Mouse (Mus musculus): ENCODE data around the gene Cnot4. TPM values are rescaled to one million over a fixed set of nuclear protein-coding genes. Genes with fewer than 3 reads are reported as not detected.
A peak's percentile ranks its signal among the peaks of the same experiment; 100 is the strongest.
"Not testable (repeated sequence)": the region's sequence is repeated elsewhere in the genome, so short reads cannot be mapped to it uniquely, and the experiment has no call there.

Cnot4 gene
- polyA plus RNA-seq (2014; fragmentation: Nextera tagmentation; extraction: Ambion mirVana), result 28.7 and 30.5 TPM in 2 replicates

DNA sequence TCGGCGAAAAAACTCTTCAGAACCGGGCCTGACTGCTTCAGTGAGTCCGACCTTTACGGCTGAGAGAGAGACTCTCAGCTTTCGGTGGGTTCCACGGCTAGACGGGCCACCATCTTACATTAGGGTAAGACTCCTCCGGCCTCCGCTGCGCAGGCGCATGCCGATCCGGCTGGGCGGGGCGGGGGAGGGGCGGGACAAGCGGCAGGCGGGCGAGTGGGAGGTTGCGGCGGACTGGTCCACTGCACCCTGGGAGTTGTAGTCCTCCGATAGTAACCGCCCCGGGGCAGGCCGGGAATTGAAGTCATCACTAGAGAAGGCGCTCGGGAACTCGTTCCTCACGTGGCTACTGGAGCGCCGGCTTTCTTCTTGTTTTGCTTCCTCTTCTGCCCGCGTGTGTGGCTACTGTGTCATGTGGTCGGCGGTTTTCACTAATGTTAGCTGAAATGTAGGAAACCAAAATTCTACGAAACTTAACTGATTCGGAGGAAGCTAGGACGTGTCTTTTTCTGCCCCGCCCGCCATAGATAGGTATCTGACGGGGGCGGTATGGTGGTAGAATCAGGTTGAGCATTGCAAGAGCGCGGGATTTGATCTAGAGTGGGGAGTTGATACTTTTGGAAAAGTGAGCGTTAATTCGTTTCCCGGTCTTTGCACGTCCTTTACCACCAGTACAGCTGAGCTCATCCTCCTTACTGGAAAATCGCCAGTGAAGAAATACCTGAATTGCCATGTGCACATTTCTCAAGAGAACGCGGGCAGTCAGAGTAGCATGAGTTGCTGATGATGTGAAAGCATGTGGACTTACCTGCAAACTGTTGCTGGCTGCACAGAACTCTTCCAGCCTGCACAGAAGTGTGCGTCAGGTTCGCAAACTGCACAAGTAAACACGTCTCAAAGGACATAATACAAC, at the start of gene Cnot4:
TSS of gene Cnot4 (minus strand) at position 146 of the 910 bp plus-strand sequence.
- peak within 1 kb of the TSS; percentile 94 for H3K27ac ChIP-seq (ENCODE audit: low read depth)
- peak; percentile 99 for DNase-seq (ENCODE audit: low spot score)
- ATAC-seq (replicated peaks; ENCODE audit: low FRiP score, low TSS enrichment, low read depth), result peak; percentile 100
- H3K36me3 ChIP-seq (ENCODE audit: control insufficient read depth, insufficient read depth, low read length), result no peaks in the 10 kb centered on the region
- peaks cover 14% of the 10 kb centered on the region for H3K4me1 ChIP-seq (replicated peaks; ENCODE audit: control insufficient read depth, insufficient read depth, low read length)
- H3K9ac ChIP-seq (ENCODE audit: low read length), result peak within 1 kb of the TSS; percentile 75
- no peaks in the 10 kb centered on the region for H3K27me3 ChIP-seq (replicated peaks; ENCODE audit: control insufficient read depth, insufficient read depth, low read length)
- peak within 1 kb of the TSS; percentile 81 for H3K4me3 ChIP-seq (ENCODE audit: low read depth, low read length)
- peak within 1 kb of the TSS; percentile 86 for H3K4me2 ChIP-seq (ENCODE audit: low read length)
- under 1% methylated on average over 55 of the region's 55 CpGs for WGBS
- no peaks in the 10 kb centered on the region for H3K9me3 ChIP-seq (ENCODE audit: control insufficient read depth, low read length)

DNA sequence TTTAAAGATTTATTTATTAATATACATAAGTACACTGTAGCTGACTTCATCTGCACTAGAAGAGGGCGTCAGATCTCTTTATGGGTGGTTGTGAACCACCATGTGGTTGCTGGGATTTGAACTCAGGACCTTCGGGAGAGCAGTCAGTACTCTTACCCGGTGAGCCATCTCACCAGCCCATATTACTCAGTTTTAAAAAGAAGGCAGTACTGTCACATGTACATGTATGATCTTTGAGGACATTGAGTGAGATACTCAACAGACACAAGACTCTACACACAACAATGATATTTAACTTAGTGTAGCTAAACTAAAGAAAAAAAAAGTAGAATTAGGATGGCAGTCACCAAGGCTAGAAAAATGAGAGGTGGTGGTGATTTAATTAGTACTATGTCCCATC, 45.8 kb upstream of the Cnot4 start:
- not testable (repeated sequence) for H3K4me1 ChIP-seq (replicated peaks; ENCODE audit: control insufficient read depth, insufficient read depth, low read length); H3K4me3 ChIP-seq (ENCODE audit: low read depth, low read length); H3K36me3 ChIP-seq (ENCODE audit: control insufficient read depth, insufficient read depth, low read length); DNase-seq (ENCODE audit: low spot score); H3K27me3 ChIP-seq (replicated peaks; ENCODE audit: control insufficient read depth, insufficient read depth, low read length); H3K27ac ChIP-seq (ENCODE audit: low read depth); H3K9ac ChIP-seq (ENCODE audit: low read length); ATAC-seq (replicated peaks; ENCODE audit: low FRiP score, low TSS enrichment, low read depth); H3K4me2 ChIP-seq (ENCODE audit: low read length); H3K9me3 ChIP-seq (ENCODE audit: control insufficient read depth, low read length)
- 95% methylated on average over 3 of the region's 3 CpGs for WGBS

DNA sequence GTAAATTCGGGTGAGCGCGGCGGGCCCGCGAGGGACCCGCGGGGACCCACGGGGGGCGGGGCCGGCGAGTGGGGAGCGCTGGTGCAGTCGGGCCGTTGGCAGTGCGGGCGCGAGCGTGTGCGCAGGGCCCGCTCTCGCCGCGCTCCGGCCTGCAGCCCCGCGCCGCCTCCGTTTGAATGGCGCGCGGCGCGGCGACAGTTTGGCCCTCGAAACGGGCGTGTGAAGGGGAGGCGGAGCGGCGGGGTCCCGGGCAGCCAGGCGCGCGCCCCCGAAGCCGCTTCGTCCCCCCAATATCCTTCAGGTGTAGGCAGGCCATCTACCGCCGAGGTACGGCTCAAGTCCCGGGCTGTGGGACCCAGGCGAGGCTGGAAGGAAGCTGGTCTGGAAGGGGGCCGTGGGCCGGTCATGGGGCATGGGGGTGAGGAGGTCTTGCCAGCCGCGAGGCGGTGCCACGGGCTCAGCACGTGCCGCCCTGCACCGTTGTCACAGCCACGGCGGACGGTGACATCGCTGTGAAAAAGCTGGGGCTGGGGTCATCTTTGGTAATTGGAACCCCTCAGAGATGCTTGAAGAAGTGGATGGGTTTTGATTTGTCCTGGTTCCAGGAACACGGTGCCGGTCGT, 44.2 kb upstream of the Cnot4 start:
- Histone ChIP-seq H3K4me1 (replicated peaks; ENCODE audit: control insufficient read depth, insufficient read depth, low read length) (no peaks in the 10 kb centered on the region), H3K9me3 (ENCODE audit: control insufficient read depth, low read length) (no peaks in the 10 kb centered on the region), H3K27ac (ENCODE audit: low read depth) (peak overlapping the region; percentile 97), H3K4me3 (ENCODE audit: low read depth, low read length) (peak overlapping the region; percentile 87), H3K9ac (ENCODE audit: low read length) (peak overlapping the region; percentile 89), H3K4me2 (ENCODE audit: low read length) (peak overlapping the region; percentile 75), H3K27me3 (replicated peaks; ENCODE audit: control insufficient read depth, insufficient read depth, low read length) (no peaks in the 10 kb centered on the region), H3K36me3 (ENCODE audit: control insufficient read depth, insufficient read depth, low read length) (no peaks in the 10 kb centered on the region)
- peak; percentile 76 for ATAC-seq (replicated peaks; ENCODE audit: low FRiP score, low TSS enrichment, low read depth)
- WGBS, result under 1% methylated on average over 64 of the region's 69 CpGs
- peak; percentile 86 for DNase-seq (ENCODE audit: low spot score)

DNA sequence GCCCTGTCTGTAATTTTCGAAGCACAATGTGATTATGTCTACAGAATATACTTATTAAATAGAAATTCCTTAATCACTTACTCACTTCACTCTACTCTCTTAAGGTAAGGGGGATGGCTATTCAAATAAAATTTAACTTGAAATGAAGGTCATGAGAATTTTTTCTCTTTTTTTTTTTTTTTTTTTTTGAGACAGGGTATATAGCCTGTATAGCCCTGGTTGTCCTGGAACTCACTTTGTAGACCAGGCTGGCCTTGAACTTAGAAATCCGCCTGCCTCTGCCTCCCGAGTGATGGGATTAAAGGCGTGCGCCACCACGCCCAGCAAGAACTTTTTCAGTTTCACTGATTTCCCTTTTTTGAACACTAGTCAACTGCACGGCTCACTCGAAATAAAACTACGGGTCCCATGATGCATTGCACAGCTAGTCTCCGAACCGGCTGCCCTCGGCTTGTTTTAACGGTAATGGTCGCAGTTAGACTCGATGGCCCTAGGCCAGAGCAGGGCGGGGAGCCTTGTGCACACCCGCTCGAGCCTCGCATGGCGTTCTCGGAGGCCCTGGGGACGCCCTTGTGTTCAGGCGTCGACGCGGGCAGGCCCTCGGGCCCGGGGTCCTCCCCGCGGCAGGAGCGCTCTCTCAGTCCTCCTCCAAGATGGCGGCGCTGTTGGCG, 43.6 kb upstream of the Cnot4 start, which contains the start of gene Nup205:
TSS of gene Nup205 (plus strand) at position 443 of the 671 bp plus-strand sequence.
- H3K9me3 ChIP-seq (ENCODE audit: control insufficient read depth, low read length), result no peaks in the 10 kb centered on the region
- peak within 1 kb of the TSS; percentile 87 for H3K4me3 ChIP-seq (ENCODE audit: low read depth, low read length)
- peak within 1 kb of the TSS; percentile 75 for H3K4me2 ChIP-seq (ENCODE audit: low read length)
- no peaks in the 10 kb centered on the region for H3K4me1 ChIP-seq (replicated peaks; ENCODE audit: control insufficient read depth, insufficient read depth, low read length)
- DNase-seq (ENCODE audit: low spot score), result peak; percentile 95
- 3% methylated on average over 34 of the region's 34 CpGs for WGBS
- peak within 1 kb of the TSS; percentile 97 for H3K27ac ChIP-seq (ENCODE audit: low read depth)
- H3K36me3 ChIP-seq (ENCODE audit: control insufficient read depth, insufficient read depth, low read length), result no peaks in the 10 kb centered on the region
- peak within 1 kb of the TSS; percentile 89 for H3K9ac ChIP-seq (ENCODE audit: low read length)
- peak; percentile 93 for ATAC-seq (replicated peaks; ENCODE audit: low FRiP score, low TSS enrichment, low read depth)
- H3K27me3 ChIP-seq (replicated peaks; ENCODE audit: control insufficient read depth, insufficient read depth, low read length), result no peaks in the 10 kb centered on the region

DNA sequence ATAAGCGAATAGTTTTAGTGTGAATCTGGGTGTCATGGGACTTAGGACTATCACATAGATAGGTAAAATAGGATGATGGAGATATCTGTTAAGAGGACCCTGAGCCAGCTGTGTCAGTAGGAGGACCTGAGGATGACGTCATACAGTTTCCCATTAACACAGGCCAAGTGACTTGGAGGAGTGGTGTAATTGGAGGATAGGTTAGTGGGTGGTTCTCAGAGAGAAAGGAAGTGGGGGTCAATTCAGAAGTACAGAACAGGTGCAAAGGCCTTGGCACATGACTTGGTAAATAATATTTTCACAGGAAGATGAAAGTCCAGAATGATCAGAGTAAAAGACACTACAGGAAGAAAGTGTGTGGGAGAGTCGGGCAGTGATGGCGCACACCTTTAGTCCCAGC, 39.7 kb upstream of the Cnot4 start:
- no peaks in the 10 kb centered on the region for H3K4me1 ChIP-seq (replicated peaks; ENCODE audit: control insufficient read depth, insufficient read depth, low read length)
- no peaks in the 10 kb centered on the region for H3K9me3 ChIP-seq (ENCODE audit: control insufficient read depth, low read length)
- H3K27ac ChIP-seq (ENCODE audit: low read depth), result no peak overlapping the region
- ATAC-seq (replicated peaks; ENCODE audit: low FRiP score, low TSS enrichment, low read depth), result no peak
- H3K4me2 ChIP-seq (ENCODE audit: low read length), result no peak overlapping the region
- no peak for DNase-seq (ENCODE audit: low spot score)
- H3K36me3 ChIP-seq (ENCODE audit: control insufficient read depth, insufficient read depth, low read length), result no peaks in the 10 kb centered on the region
- WGBS, result 86% methylated on average over 4 of the region's 4 CpGs
- H3K27me3 ChIP-seq (replicated peaks; ENCODE audit: control insufficient read depth, insufficient read depth, low read length), result no peaks in the 10 kb centered on the region
- H3K9ac ChIP-seq (ENCODE audit: low read length), result no peak overlapping the region
- no peak overlapping the region for H3K4me3 ChIP-seq (ENCODE audit: low read depth, low read length)

DNA sequence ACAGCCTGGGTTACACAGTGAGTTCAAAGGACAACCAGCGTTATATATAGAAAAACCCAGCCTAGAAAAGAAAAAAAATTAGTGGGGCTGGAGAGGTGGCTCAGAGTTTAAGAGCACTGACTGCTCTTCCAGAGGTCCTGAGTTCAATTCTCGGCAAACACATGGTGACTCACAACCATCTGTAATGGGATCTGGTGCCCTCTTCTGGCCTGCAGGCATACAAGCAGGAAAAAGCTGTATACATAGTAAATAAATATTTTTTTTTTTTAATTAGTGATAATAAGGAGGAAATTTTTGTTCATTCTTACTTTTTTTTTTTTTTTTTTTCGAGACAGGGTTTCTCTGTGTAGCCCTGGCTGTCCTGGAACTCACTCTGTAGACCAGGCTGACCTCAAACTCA, 38.5 kb upstream of the Cnot4 start:
- not testable (repeated sequence) for H3K36me3 ChIP-seq (ENCODE audit: control insufficient read depth, insufficient read depth, low read length); H3K4me3 ChIP-seq (ENCODE audit: low read depth, low read length); H3K4me2 ChIP-seq (ENCODE audit: low read length); H3K27me3 ChIP-seq (replicated peaks; ENCODE audit: control insufficient read depth, insufficient read depth, low read length); H3K4me1 ChIP-seq (replicated peaks; ENCODE audit: control insufficient read depth, insufficient read depth, low read length); H3K9ac ChIP-seq (ENCODE audit: low read length); ATAC-seq (replicated peaks; ENCODE audit: low FRiP score, low TSS enrichment, low read depth); H3K9me3 ChIP-seq (ENCODE audit: control insufficient read depth, low read length); DNase-seq (ENCODE audit: low spot score); H3K27ac ChIP-seq (ENCODE audit: low read depth)
- WGBS, result 67% methylated on average over 3 of the region's 3 CpGs

DNA sequence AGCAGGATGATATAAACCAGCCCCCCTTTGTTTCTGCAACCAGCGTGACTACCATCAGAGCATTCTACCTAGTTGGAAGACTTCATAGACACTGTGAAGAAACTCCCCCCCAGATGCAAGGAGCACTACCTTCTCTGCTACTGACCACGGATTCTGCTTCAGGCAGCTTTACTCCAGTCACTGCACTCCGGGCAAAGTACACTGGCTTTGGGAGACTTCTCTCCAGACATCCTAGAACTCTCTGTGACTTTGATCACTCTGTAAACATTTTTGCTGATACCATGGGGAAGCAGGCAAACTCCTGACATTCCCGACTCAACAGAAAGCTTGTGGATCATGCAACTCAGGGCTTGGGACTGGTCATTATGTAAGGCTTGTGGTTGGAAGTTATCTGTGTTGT, 35.7 kb upstream of the Cnot4 start:
- no peak overlapping the region for H3K4me3 ChIP-seq (ENCODE audit: low read depth, low read length)
- no peak for DNase-seq (ENCODE audit: low spot score)
- no peak overlapping the region for H3K9ac ChIP-seq (ENCODE audit: low read length)
- no peaks in the 10 kb centered on the region for H3K27me3 ChIP-seq (replicated peaks; ENCODE audit: control insufficient read depth, insufficient read depth, low read length)
- no peaks in the 10 kb centered on the region for H3K9me3 ChIP-seq (ENCODE audit: control insufficient read depth, low read length)
- H3K4me2 ChIP-seq (ENCODE audit: low read length), result no peak overlapping the region
- ATAC-seq (replicated peaks; ENCODE audit: low FRiP score, low TSS enrichment, low read depth), result no peak; the same call in 1 of the 2 replicates
- WGBS, result 36% methylated on average over 4 of the region's 4 CpGs
- H3K36me3 ChIP-seq (ENCODE audit: control insufficient read depth, insufficient read depth, low read length), result no peaks in the 10 kb centered on the region
- H3K27ac ChIP-seq (ENCODE audit: low read depth), result no peak overlapping the region
- no peaks in the 10 kb centered on the region for H3K4me1 ChIP-seq (replicated peaks; ENCODE audit: control insufficient read depth, insufficient read depth, low read length)

DNA sequence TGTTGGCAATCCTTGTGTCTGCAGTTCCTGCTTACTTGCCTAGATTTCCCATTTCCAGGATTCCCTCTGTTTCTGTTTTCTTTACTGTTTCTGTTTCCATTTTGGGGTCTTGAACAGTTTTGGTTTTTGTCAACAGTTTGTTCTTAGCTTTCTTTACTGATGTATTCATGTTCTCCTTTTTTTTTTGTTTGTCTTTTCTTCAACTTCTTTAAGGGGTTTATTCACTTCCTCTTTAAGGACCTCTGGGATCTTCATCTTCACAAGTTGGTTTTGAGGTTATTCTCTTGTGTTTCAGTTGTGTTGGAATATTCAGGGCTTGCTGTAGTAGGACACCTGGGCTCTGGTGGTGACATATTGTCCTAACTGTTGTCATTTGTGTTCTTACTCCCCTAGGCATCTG, 21.0 kb upstream of the Cnot4 start:
- no peaks in the 10 kb centered on the region for H3K36me3 ChIP-seq (ENCODE audit: control insufficient read depth, insufficient read depth, low read length)

More for the DNA sequence above, 21.0 kb upstream of the Cnot4 start:
- ATAC-seq (replicated peaks; ENCODE audit: low FRiP score, low TSS enrichment, low read depth) (no peak), DNase-seq (ENCODE audit: low spot score) (no peak)
- Histone ChIP-seq H3K9me3 (ENCODE audit: control insufficient read depth, low read length) (no peaks in the 10 kb centered on the region), H3K4me2 (ENCODE audit: low read length) (no peak overlapping the region), H3K27ac (ENCODE audit: low read depth) (no peak overlapping the region), H3K4me3 (ENCODE audit: low read depth, low read length) (no peak overlapping the region), H3K9ac (ENCODE audit: low read length) (no peak overlapping the region), H3K4me1 (replicated peaks; ENCODE audit: control insufficient read depth, insufficient read depth, low read length) (no peaks in the 10 kb centered on the region), H3K27me3 (replicated peaks; ENCODE audit: control insufficient read depth, insufficient read depth, low read length) (no peaks in the 10 kb centered on the region)

Measured in intestine, embryonic 14.5 days (tissue).